Mouse (Mus musculus) kidney, adult 2 months (tissue): ENCODE measurements around the gene Cenpv.

Experiments
- CTCF ChIP-seq: fragments of 200-500 bp; conservative IDR thresholded peaks from 2 replicates; pipeline ENCODE4 v1.5.1; 2011; ENCODE audit warnings: low read depth, mild to moderate bottlenecking, control low read depth, low read length, moderate library complexity, mixed read lengths; ENCODE audit not compliant: insufficient read depth, insufficient read length
- POLR2A ChIP-seq: fragments of 200-500 bp; IDR thresholded peaks from one replicate; pipeline ENCODE4 v1.6.1; 2011; ENCODE audit warnings: low read depth, low read length, control low read depth

- no peak for TF ChIP-seq CTCF
- no peak for TF ChIP-seq POLR2A
Observed at GRCm38 (mm10) chr11:62495276-62495801, 43.7 kb downstream of the Cenpv start.
